Comparison of ENCODE assay signal across 23 mouse cellular contexts in genomic region chr15:101714356-101714755, GRCm38 (mm10). TPM values are rescaled to one million over a fixed set of nuclear protein-coding genes. Genes with fewer than 3 reads are reported as not detected.
"Had no signal": no experiment of that assay in that cellular context is flagged by ENCODE, and none has a peak within 500 bp of the region (broad histone marks: within the 10 kb centered on the region; RNA-seq: fewer than 3 reads in every experiment).

No protein-coding gene starts in this region.

- H3K27ac ChIP-seq: limb, embryonic 12.5 days; liver, embryonic 15.5 days; lung, embryonic 15.5 days; macrophage; midbrain, embryonic 15.5 days; neural tube, embryonic 12.5 days had no signal

- H3K4me3 ChIP-seq: limb, embryonic 12.5 days; liver, embryonic 15.5 days; lung, embryonic 15.5 days; megakaryocyte, embryonic 14.5 days; midbrain, embryonic 15.5 days; neural tube, embryonic 12.5 days had no signal

- DNase-seq: kidney, adult 8-10 months; kidney, postnatal 25 days; right cerebral cortex, postnatal 14 days; thymus, adult 18-20 months; thymus, postnatal 14 days had no signal

- H3K9ac ChIP-seq: limb, embryonic 12.5 days; liver, embryonic 15.5 days; lung, embryonic 15.5 days; midbrain, embryonic 15.5 days; neural tube, embryonic 12.5 days had no signal

- H3K4me2 ChIP-seq: limb, embryonic 12.5 days; liver, embryonic 11.5 days; liver, embryonic 15.5 days; lung, embryonic 15.5 days; midbrain, embryonic 11.5 days; midbrain, embryonic 15.5 days; neural tube, embryonic 12.5 days had no signal

- H3K27me3 ChIP-seq: limb, embryonic 12.5 days; liver, embryonic 15.5 days; lung, embryonic 15.5 days; midbrain, embryonic 15.5 days had no signal

- H3K36me3 ChIP-seq: limb, embryonic 12.5 days; liver, embryonic 15.5 days; lung, embryonic 15.5 days; midbrain, embryonic 15.5 days; neural tube, embryonic 12.5 days had no signal

- H3K4me1 ChIP-seq: limb, embryonic 12.5 days; liver, embryonic 15.5 days; lung, embryonic 15.5 days; megakaryocyte, embryonic 14.5 days; midbrain, embryonic 15.5 days; neural tube, embryonic 12.5 days had no signal

- H3K9me3 ChIP-seq: limb, embryonic 12.5 days; liver, embryonic 15.5 days; lung, embryonic 15.5 days; megakaryocyte, embryonic 14.5 days; midbrain, embryonic 15.5 days; neural tube, embryonic 12.5 days had no signal

- ATAC-seq: inflammation-experienced regulatory T-cells, adult 6 months; intestine, postnatal 0 days; midbrain, embryonic 15.5 days had no signal

RNA-seq across cellular contexts. Expression of gene Krt5, which starts 1.7 kb away (rescaled TPM):
- total RNA-seq: left cerebral cortex, adult 8-10 months; left cerebral cortex, postnatal 25 days; monocyte, adult 5-6 weeks had no signal
- polyA plus RNA-seq: inflammation-experienced regulatory T-cells, adult 6 months; macrophage; spleen, adult 2 months had no signal

RNA-seq across cellular contexts. Expression of gene Krt6a, which starts 20.2 kb away (rescaled TPM):
- total RNA-seq: layer of hippocampus, postnatal 25 days; left cerebral cortex, adult 8-10 months; left cerebral cortex, postnatal 25 days; monocyte, adult 5-6 weeks had no signal
- polyA plus RNA-seq: inflammation-experienced regulatory T-cells, adult 6 months; liver, embryonic 11.5 days; macrophage; midbrain, embryonic 11.5 days; spleen, adult 2 months had no signal

RNA-seq across cellular contexts. Expression of gene Krt71, which starts 28.6 kb away (rescaled TPM):
- total RNA-seq: layer of hippocampus, postnatal 25 days; left cerebral cortex, adult 8-10 months; left cerebral cortex, postnatal 25 days; monocyte, adult 5-6 weeks; neutrophil, adult 5-6 weeks had no signal
- polyA plus RNA-seq: inflammation-experienced regulatory T-cells, adult 6 months; intestine, postnatal 0 days; kidney, embryonic 16.5 days; limb, embryonic 12.5 days; liver, embryonic 11.5 days; liver, embryonic 15.5 days; lung, embryonic 15.5 days; macrophage; midbrain, embryonic 11.5 days; neural tube, embryonic 12.5 days; spleen, adult 2 months had no signal

RNA-seq across cellular contexts. Expression of gene Krt6b, which starts 34.3 kb away (rescaled TPM):
- total RNA-seq: layer of hippocampus, postnatal 25 days; left cerebral cortex, adult 8-10 months; left cerebral cortex, postnatal 25 days; monocyte, adult 5-6 weeks had no signal
- polyA plus RNA-seq: kidney, embryonic 16.5 days; limb, embryonic 12.5 days; liver, embryonic 11.5 days; liver, embryonic 15.5 days; lung, embryonic 15.5 days; macrophage; midbrain, embryonic 11.5 days; midbrain, embryonic 15.5 days; neural tube, embryonic 12.5 days; spleen, adult 2 months had no signal
